Mouse (Mus musculus) kidney, embryonic 14.5 days (tissue): ENCODE results near the gene Tmem177. TPM values are rescaled to one million over a fixed set of nuclear protein-coding genes. Genes with fewer than 3 reads are reported as not detected.

Experiments used
- ATAC-seq: fragments of 200-750 bp; cut with Nextera tagmentation; 2 replicates; pipeline ENCODE4 v1.8.0; 2017; ENCODE audit warnings: moderate number of reproducible peaks, mild to moderate bottlenecking, moderate TSS enrichment, moderate library complexity; ENCODE audit not compliant: low FRiP score, low TSS enrichment
- H3K27ac ChIP-seq: fragments of 300-500 bp; sonication (generic); 2 replicates; pipeline ENCODE4 v1.5.1; 2014; ENCODE audit warnings: low read depth, mild to moderate bottlenecking, low read length, moderate library complexity, mixed read lengths
- H3K27me3 ChIP-seq: fragments of 300-500 bp; sonication (generic); 2 replicates; pipeline ENCODE4 v1.6.1; 2014; ENCODE audit warnings: mild to moderate bottlenecking, low read length; ENCODE audit not compliant: control insufficient read depth, insufficient read depth
- H3K36me3 ChIP-seq: fragments of 300-500 bp; sonication (generic); 2 replicates; pipeline ENCODE4 v1.6.1; 2014; ENCODE audit warnings: low read length, mixed read lengths; ENCODE audit not compliant: control insufficient read depth, insufficient read depth
- H3K4me1 ChIP-seq: fragments of 300-500 bp; sonication (generic); 2 replicates; pipeline ENCODE4 v1.6.1; 2014; ENCODE audit warnings: low read length, mixed read lengths; ENCODE audit not compliant: control insufficient read depth, insufficient read depth
- H3K4me2 ChIP-seq: fragments of 300-500 bp; sonication (generic); replicated peaks from 2 replicates; pipeline ENCODE4 v1.6.1; 2014; ENCODE audit warnings: low read depth, mild to moderate bottlenecking, low read length
- H3K4me3 ChIP-seq: fragments of 300-500 bp; sonication (generic); 2 replicates; pipeline ENCODE4 v1.5.1; 2014; ENCODE audit warnings: mild to moderate bottlenecking, low read length
- H3K9ac ChIP-seq: fragments of 300-500 bp; sonication (generic); 2 replicates; pipeline ENCODE4 v1.6.1; 2014; ENCODE audit warnings: low read depth, mild to moderate bottlenecking, low read length, moderate library complexity
- H3K9me3 ChIP-seq: fragments of 300-500 bp; sonication (generic); 2 replicates; pipeline ENCODE4 v1.6.1; 2016; ENCODE audit warnings: low read length; ENCODE audit not compliant: control insufficient read depth
- WGBS: fragments of 180-500 bp; shearing (Covaris S2); extraction: QIAGEN DNeasy Blood & Tissue Kit; methylation state at CpG from one replicate; pipeline ENCODE4 v1.1.7; 2014; 5-methylcytosine and 5-hydroxymethylcytosine counted together
- polyA plus RNA-seq: library from polyadenylated mRNA; unstranded; fragments of >200 nt; fragmentation: Nextera tagmentation; extraction: Ambion mirVana; gene quantifications from 2 replicates; pipeline ENCODE4 v1.2.1, GENCODE M21; 2014

Tmem177 gene
- 4.6 and 7.4 TPM in 2 replicates for polyA plus RNA-seq

DNA sequence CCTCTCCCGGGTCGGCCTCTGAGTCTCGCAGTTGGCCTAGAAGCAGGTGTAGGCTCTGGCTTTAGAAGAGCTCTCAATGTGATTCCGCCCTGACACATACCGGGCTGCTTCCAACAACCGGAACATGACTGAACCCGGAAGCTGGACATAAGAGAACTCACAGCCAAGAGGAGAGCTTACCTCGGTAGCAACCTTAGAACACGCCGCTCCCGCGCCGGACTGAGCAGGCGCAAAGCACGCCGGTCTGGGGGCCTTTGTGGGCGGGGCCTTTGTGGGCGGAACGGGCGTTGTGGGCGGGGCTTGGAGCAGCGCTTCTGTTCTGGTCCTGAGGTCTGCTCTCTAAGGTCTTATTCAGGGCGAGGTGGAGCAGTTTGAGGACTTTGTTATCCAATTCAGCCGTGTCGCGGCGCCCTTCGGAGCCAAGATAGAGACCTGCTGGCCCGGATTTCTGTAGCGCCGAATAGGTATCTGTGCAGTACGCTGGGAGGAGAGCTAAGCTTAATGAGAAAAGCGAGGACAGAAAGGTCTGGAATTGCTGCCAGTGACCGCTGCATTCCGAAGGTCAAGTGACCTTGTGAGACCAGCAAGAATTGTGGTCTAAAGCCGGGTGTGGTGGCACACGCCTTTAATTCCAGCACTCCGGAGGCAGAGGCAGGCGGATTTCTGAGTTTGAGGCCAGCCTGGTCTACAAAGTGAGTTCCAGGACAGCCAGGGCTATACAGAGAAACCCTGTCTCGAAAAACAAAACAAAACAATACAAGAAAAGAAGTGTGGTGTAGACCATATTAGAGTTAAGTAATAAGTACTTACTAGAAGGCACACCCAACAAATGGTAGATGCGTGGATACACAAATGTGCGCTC lies at the start of gene Tmem177:
TSS of gene Tmem177 (minus strand) at position 256 of the 862 bp plus-strand sequence.
- Histone ChIP-seq H3K4me2 (peak within 1 kb of the TSS; percentile 63), H3K4me1 (no peaks in the 10 kb centered on the region), H3K4me3 (peak within 1 kb of the TSS; percentile 52), H3K36me3 (no peaks in the 10 kb centered on the region), H3K27me3 (no peaks in the 10 kb centered on the region), H3K9me3 (no peaks in the 10 kb centered on the region), H3K27ac (no peak within 1 kb of the TSS), H3K9ac (peak within 1 kb of the TSS; percentile 55; the same call in 1 of the 2 replicates)
- 12% methylated on average over 42 of the region's 42 CpGs for WGBS
- peak; percentile 96 for ATAC-seq

DNA sequence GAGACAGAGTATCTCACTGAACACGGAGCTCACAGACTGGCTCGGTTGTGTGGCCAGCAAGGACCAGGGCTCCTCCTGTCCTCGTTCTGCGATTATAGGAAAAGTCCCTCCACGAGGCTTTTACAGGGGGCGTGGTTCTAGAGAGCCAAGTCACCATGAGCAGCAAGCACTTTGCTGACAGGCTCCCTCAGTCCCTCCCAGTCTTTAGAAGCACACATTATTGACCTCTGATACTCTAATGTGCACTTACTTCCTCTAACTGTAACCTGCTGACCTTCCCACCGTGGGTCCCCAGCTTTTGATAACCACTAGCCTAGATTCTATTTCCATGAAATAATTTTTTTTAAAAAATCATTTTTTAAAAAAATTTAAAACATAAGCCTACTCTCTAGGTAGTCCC lies 46.9 kb upstream of the Tmem177 start:
- 52% methylated on average over 7 of the region's 7 CpGs for WGBS
- no peaks in the 10 kb centered on the region for H3K4me1 ChIP-seq
- ATAC-seq: no peak
- H3K27ac ChIP-seq: no peak overlapping the region
- H3K4me2 ChIP-seq: no peak overlapping the region
- H3K9ac ChIP-seq: no peak overlapping the region
- no peak overlapping the region for H3K4me3 ChIP-seq
- H3K36me3 ChIP-seq: no peaks in the 10 kb centered on the region
- no peaks in the 10 kb centered on the region for H3K27me3 ChIP-seq
- H3K9me3 ChIP-seq: no peaks in the 10 kb centered on the region

DNA sequence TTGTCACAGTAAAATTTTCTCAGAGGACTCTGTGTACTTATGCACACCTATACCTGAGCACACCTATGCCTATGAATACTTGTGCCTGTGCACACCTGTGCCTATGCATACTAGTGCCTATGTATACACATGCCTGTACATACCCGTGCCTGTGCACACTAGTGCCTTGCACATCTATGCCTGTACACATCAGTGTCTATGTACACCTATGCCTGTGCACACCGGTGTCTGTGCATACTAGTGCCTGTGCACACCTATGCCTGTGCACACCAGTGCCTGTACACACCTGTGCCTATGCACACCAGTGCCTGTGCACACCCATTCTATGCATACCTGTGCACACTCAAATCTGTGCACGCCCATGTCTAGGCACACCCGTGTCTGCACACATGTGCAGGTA lies 46.5 kb upstream of the Tmem177 start:
- Histone ChIP-seq H3K9me3 (no peaks in the 10 kb centered on the region), H3K4me1 (no peaks in the 10 kb centered on the region), H3K9ac (no peak overlapping the region), H3K4me3 (no peak overlapping the region), H3K4me2 (no peak overlapping the region), H3K27ac (no peak overlapping the region), H3K36me3 (no peaks in the 10 kb centered on the region), H3K27me3 (no peaks in the 10 kb centered on the region)
- WGBS: 91% methylated on average over 4 of the region's 4 CpGs
- ATAC-seq: peak; percentile 39; the same call in 1 of the 2 replicates

DNA sequence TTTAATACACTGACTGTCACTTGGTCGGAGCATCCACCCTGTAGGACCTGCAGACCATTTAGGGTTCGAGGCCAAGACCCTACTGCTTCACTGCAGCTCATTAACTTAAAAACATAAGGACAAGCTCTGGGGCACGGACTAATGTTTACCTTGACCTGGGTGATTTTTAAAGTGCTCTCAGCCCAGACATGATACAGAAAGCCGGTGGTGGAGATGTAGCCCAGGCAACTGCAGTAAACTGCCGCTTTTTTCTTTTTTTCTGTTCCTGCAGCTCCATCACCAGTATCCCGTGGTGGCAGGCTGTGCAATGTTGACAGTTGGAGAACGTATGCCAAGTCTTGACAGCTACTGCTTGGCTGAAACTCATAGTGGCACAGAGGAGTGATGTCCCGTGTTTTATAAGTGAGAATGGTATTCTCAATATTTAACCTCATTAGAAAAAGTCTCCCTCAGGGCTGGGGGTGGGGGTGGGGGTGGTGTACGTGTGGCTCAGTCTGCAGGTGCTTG lies 44.8 kb upstream of the Tmem177 start:
- Histone ChIP-seq H3K4me2 (no peak overlapping the region), H3K9me3 (no peaks in the 10 kb centered on the region), H3K9ac (no peak overlapping the region), H3K27ac (no peak overlapping the region), H3K36me3 (no peaks in the 10 kb centered on the region), H3K27me3 (no peaks in the 10 kb centered on the region), H3K4me3 (no peak overlapping the region), H3K4me1 (no peaks in the 10 kb centered on the region)
- 41% methylated on average over 9 of the region's 9 CpGs for WGBS
- ATAC-seq: no peak

DNA sequence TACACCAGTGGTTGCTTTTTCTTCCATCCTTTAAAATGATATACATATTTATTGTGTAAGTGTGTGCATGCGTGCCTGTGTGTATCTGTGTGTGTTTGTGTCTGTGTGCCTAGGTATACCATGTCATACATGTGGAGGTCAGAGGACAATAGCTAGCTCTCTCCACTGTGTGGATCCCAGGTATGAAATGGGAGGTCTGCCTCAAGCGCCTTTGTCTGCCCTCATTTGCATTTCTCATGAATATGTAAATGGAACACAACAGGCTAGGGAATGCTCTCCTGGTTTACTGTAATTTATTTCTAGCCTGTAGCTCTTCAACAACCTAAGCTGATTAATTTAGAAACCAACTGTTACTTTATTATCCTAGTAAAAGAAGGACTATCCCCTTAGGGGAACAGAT lies 41.7 kb upstream of the Tmem177 start:
- no peaks in the 10 kb centered on the region for H3K4me1 ChIP-seq
- H3K9me3 ChIP-seq: no peaks in the 10 kb centered on the region
- H3K27ac ChIP-seq: no peak overlapping the region
- no peak for ATAC-seq
- 79% methylated on average over 2 of the region's 2 CpGs for WGBS
- H3K4me2 ChIP-seq: no peak overlapping the region
- H3K27me3 ChIP-seq: no peaks in the 10 kb centered on the region
- no peak overlapping the region for H3K9ac ChIP-seq
- no peak overlapping the region for H3K4me3 ChIP-seq
- H3K36me3 ChIP-seq: no peaks in the 10 kb centered on the region

DNA sequence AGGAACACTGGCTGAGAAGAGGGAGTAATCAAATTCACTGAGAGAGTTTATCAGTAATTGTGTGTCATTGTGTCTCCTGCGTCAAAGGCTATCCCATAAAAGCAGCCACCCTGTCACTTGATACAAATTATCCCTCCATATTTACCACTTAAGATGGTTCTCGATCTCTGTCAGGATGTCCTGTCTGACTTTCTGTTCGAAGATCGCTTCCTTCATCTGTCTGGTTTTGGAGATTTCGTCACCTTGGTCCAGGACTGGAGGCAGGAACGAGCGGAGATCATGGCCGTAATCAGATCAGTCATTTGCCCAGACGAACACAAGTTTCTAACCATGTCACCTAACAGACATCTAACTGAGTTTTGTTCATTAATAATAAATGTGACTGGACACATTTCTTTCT lies 40.4 kb upstream of the Tmem177 start:
- no peaks in the 10 kb centered on the region for H3K4me1 ChIP-seq
- no peak for ATAC-seq
- no peak overlapping the region for H3K4me3 ChIP-seq
- H3K4me2 ChIP-seq: no peak overlapping the region
- no peak overlapping the region for H3K27ac ChIP-seq
- no peaks in the 10 kb centered on the region for H3K36me3 ChIP-seq
- 78% methylated on average over 9 of the region's 9 CpGs for WGBS
- no peaks in the 10 kb centered on the region for H3K27me3 ChIP-seq
- H3K9ac ChIP-seq: no peak overlapping the region
- no peaks in the 10 kb centered on the region for H3K9me3 ChIP-seq

DNA sequence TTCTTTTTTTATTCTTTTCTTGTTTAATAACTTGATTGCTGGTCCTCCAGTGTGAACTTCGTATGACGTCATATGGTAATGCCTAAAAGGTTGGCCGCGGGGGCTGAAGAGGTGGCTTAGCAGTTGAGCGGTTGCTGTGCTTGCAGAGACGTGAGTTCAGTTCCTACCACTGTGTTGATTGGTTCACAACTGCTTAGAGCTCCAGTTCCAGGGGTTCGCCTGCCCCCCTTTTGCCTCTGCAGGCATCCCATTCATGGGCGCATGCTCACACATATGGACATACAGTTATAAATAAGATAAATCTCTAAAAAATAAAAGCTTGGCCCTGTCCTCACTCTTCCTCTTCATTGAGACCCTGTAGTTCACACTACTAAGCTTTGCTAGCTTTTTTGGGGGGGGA lies 37.1 kb upstream of the Tmem177 start:
- 95% methylated on average over 8 of the region's 8 CpGs for WGBS
- no peak for ATAC-seq
- H3K9me3 ChIP-seq: no peaks in the 10 kb centered on the region
- H3K9ac ChIP-seq: no peak overlapping the region
- H3K4me3 ChIP-seq: no peak overlapping the region
- no peaks in the 10 kb centered on the region for H3K27me3 ChIP-seq
- no peak overlapping the region for H3K27ac ChIP-seq
- no peaks in the 10 kb centered on the region for H3K4me1 ChIP-seq
- H3K4me2 ChIP-seq: no peak overlapping the region
- no peaks in the 10 kb centered on the region for H3K36me3 ChIP-seq

DNA sequence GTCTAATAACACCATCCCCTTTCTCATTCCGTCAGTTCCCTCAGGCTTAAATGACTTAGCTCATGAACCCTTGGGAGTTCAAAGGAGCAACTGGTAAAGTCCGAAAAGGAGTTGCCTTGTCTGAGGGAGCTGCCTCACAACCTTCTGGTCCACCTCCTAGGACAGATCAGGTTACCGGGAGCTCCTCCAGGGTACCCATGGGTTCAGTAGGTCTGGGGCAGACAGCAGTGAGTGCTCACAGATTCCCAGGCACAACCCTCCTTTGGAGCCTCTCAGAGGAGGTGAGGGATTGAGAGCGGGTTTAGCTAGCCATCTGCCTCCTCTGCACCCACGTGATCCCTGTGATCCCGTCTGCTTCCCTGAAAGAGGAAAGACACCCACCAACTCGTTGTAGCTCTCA lies 23.9 kb upstream of the Tmem177 start:
- H3K9ac ChIP-seq: no peak overlapping the region
- no peaks in the 10 kb centered on the region for H3K27me3 ChIP-seq
- 10% methylated on average over 7 of the region's 7 CpGs for WGBS
- H3K4me3 ChIP-seq: no peak overlapping the region
- H3K9me3 ChIP-seq: no peaks in the 10 kb centered on the region
- peak; percentile 78 for ATAC-seq
- no peaks in the 10 kb centered on the region for H3K36me3 ChIP-seq
- no peak overlapping the region; the same call in 1 of the 2 replicates for H3K4me2 ChIP-seq
- no peak overlapping the region for H3K27ac ChIP-seq
- no peaks in the 10 kb centered on the region for H3K4me1 ChIP-seq

DNA sequence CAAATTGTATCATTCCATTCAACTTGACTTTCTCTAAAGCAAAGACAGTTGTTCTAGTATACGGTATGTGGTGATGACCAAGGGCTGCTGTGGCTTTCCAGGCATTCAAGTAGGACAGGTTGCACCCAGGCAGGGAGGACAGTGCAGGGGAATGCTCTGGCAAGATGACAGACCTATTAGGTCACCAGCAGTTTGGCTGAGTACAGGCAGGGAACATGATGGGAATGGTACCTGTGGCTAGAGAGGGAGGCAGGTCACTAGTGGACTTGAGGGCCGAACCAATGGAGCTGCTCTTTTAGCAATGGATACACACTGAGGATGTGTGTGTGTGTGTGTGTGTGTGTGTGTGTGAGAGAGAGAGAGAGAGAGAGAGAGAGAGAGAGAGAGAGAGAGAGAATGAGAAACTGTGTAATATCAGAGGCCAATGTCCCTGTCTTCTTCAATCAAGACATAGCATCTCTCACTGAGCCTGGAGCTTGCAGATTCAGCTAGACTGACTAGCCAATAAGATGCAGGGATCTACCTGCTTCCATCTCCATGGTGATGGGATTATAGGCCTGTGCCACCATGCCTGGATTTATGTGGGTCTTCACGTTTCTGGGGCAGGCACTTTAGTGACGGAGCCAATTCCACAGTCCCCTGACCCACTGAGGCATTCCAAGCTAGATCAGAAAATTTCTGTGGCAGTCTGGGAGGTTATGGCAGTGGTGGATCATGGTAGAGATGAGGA lies 18.6 kb upstream of the Tmem177 start:
- H3K27me3 ChIP-seq: no peaks in the 10 kb centered on the region
- H3K9ac ChIP-seq: no peak overlapping the region
- no peak overlapping the region for H3K4me3 ChIP-seq
- no peaks in the 10 kb centered on the region for H3K4me1 ChIP-seq
- WGBS: 81% methylated on average over 4 of the region's 4 CpGs
- no peak overlapping the region for H3K27ac ChIP-seq
- H3K36me3 ChIP-seq: no peaks in the 10 kb centered on the region
- no peaks in the 10 kb centered on the region for H3K9me3 ChIP-seq
- no peak overlapping the region for H3K4me2 ChIP-seq
- ATAC-seq: no peak
